Mouse (Mus musculus) cortical plate, adult 2 months (tissue): ENCODE results near the gene Ddc. TPM values are rescaled to one million over a fixed set of nuclear protein-coding genes. Genes with fewer than 3 reads are reported as not detected.

Experiments
- H3K27ac ChIP-seq: fragments of 200-500 bp; 2 replicates; pipeline ENCODE4 v1.5.1; 2012; ENCODE audit warnings: low read length, control low read depth, inconsistent platforms; ENCODE audit not compliant: insufficient read depth
- H3K4me1 ChIP-seq: fragments of 200-500 bp; 2 replicates; pipeline ENCODE4 v1.6.1; 2011; ENCODE audit warnings: low read length; ENCODE audit not compliant: control insufficient read depth, insufficient read depth
- H3K4me3 ChIP-seq: fragments of 200-500 bp; 2 replicates; pipeline ENCODE4 v1.5.1; 2011; ENCODE audit warnings: mild to moderate bottlenecking, low read length, control low read depth; ENCODE audit not compliant: insufficient read depth
- CTCF ChIP-seq: fragments of 200-500 bp; IDR thresholded peaks from 2 replicates; pipeline ENCODE4 v1.5.1; 2011; ENCODE audit warnings: mild to moderate bottlenecking, control low read depth, low read length; ENCODE audit not compliant: insufficient read depth; ENCODE audit errors: extremely low read depth
- POLR2A ChIP-seq: fragments of 200-500 bp; IDR thresholded peaks from 2 replicates; pipeline ENCODE4 v1.6.1; 2011; ENCODE audit warnings: mild to moderate bottlenecking, low read length, control low read depth; ENCODE audit not compliant: insufficient read depth; ENCODE audit errors: extremely low read depth
- polyA plus RNA-seq: library from polyadenylated mRNA; depleted of rRNA; stranded (reverse); fragments of >200 nt; gene quantifications from 2 replicates; pipeline ENCODE4 v1.2.3, GENCODE M21; 2012

Gene Ddc
- polyA plus RNA-seq, 1 experiment: 7.4 TPM

GRCm38 (mm10) chr11:11907703-11908413 is 9.9 kb upstream of the Ddc start:
- no peak for TF ChIP-seq CTCF
- TF ChIP-seq POLR2A: no peak
- Histone ChIP-seq H3K4me3 (no peak overlapping the region), H3K4me1 (no peaks in the 10 kb centered on the region), H3K27ac (no peak overlapping the region)

GRCm38 (mm10) chr11:11905518-11905917 is 7.6 kb upstream of the Ddc start:
- no peak for TF ChIP-seq POLR2A
- no peak for TF ChIP-seq CTCF
- no peak overlapping the region for H3K4me3 ChIP-seq
- H3K27ac ChIP-seq: no peak overlapping the region
- no peaks in the 10 kb centered on the region for H3K4me1 ChIP-seq

- Histone ChIP-seq H3K27ac (no peak overlapping the region), H3K4me3 (no peak overlapping the region), H3K4me1 (no peaks in the 10 kb centered on the region)
- no peak for TF ChIP-seq POLR2A
- no peak for TF ChIP-seq CTCF
These were observed 7.1 kb upstream of the Ddc start for GRCm38 (mm10) chr11:11904995-11905394.

GRCm38 (mm10) chr11:11901509-11901908 is 3.6 kb upstream of the Ddc start:
- H3K4me1 ChIP-seq: no peaks in the 10 kb centered on the region
- TF ChIP-seq POLR2A: no peak
- no peak for TF ChIP-seq CTCF
- no peak overlapping the region for H3K4me3 ChIP-seq
- H3K27ac ChIP-seq: no peak overlapping the region

GRCm38 (mm10) chr11:11898496-11898895 is 552 bp upstream of the Ddc start:
- H3K27ac ChIP-seq: no peak overlapping the region
- no peak for TF ChIP-seq POLR2A
- TF ChIP-seq CTCF: no peak

GRCm38 (mm10) chr11:11895479-11895878 is 2.5 kb downstream of the Ddc start:
- Histone ChIP-seq H3K4me3 (no peak overlapping the region), H3K27ac (no peak overlapping the region), H3K4me1 (no peaks in the 10 kb centered on the region)
- TF ChIP-seq POLR2A (no peak), CTCF (no peak)

More at GRCm38 (mm10) chr11:11898496-11898895, 552 bp upstream of the Ddc start:
- no peaks in the 10 kb centered on the region for H3K4me1 ChIP-seq
- H3K4me3 ChIP-seq: no peak overlapping the region

GRCm38 (mm10) chr11:11893769-11894168 is 4.2 kb downstream of the Ddc start:
- TF ChIP-seq CTCF (no peak), POLR2A (no peak)
- H3K4me1 ChIP-seq: no peaks in the 10 kb centered on the region
- H3K27ac ChIP-seq: no peak overlapping the region
- no peak overlapping the region for H3K4me3 ChIP-seq

GRCm38 (mm10) chr11:11892993-11893602 is 4.8 kb downstream of the Ddc start:
- TF ChIP-seq CTCF (no peak), POLR2A (no peak)

GRCm38 (mm10) chr11:11891832-11892231 is 6.1 kb downstream of the Ddc start:
- Histone ChIP-seq H3K27ac (no peak overlapping the region), H3K4me3 (no peak overlapping the region), H3K4me1 (no peaks in the 10 kb centered on the region)
- TF ChIP-seq POLR2A (no peak), CTCF (no peak)

More at GRCm38 (mm10) chr11:11892993-11893602, 4.8 kb downstream of the Ddc start:
- Histone ChIP-seq H3K4me1 (no peaks in the 10 kb centered on the region), H3K4me3 (no peak overlapping the region), H3K27ac (no peak overlapping the region)
